Mouse (Mus musculus): Measurements from ENCODE around the gene Frmd4a.
"Not testable (repeated sequence)": the region's sequence is repeated elsewhere in the genome, so short reads cannot be mapped to it uniquely, and the experiment has no call there.

Frmd4a gene

DNA sequence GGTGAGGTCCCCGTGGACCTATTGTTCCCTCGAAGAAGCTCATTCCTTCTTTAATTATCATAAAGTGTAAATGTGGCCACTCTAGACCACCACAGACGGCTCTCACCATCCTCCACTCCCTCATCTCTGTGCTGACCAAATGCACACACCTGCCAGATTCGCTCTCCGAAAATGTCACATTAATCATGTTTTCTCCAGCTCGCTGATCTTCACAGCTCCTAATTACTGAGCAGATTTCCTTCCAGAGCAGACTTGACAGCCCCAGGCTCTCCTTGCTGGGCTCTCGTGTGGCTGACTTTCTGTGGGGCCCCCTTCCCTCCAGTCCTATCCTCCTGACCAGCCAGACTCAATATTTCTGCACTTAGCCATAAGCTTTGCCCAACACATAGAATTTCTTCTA, 191.7 kb downstream of the Frmd4a start:
- DNase-seq (ENCODE audit: low spot score) = no peak

DNA sequence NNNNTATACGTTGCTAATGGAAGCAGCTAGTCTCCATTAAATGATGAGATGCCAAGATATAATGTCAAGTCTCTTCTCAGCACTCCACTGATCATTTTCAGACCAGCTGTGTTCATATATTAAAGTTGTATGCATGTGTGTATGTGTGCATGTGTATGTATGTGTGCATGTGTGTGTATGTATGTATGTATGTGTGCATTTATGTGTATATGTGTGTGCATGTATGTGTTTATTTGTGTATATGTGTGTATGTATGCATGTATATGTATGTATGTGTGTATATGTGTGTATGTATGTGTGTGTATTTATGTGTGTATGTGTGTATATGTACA, 204.9 kb downstream of the Frmd4a start:
- DNase-seq (ENCODE audit: low spot score) = no peak

DNA sequence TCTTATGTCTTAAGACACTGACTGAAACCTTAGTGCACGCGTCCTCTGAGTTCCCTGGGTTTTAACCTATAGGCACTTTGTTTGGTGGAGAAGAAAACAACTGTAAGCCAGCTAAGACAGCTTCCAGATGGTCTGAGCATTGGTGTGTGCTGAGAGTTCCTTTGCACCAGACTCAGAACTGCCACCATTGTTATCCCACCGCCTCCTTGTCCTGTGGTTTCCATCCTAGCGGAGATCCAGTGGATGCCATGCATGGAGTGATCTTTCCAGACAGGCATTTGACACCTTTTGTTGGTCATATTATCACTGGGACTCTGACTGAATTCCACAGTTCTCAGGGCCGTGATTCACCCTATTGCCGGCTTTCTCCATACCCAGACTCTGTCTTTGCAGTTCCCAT, 205.8 kb downstream of the Frmd4a start:
- DNase-seq (ENCODE audit: low spot score) = no peak

DNA sequence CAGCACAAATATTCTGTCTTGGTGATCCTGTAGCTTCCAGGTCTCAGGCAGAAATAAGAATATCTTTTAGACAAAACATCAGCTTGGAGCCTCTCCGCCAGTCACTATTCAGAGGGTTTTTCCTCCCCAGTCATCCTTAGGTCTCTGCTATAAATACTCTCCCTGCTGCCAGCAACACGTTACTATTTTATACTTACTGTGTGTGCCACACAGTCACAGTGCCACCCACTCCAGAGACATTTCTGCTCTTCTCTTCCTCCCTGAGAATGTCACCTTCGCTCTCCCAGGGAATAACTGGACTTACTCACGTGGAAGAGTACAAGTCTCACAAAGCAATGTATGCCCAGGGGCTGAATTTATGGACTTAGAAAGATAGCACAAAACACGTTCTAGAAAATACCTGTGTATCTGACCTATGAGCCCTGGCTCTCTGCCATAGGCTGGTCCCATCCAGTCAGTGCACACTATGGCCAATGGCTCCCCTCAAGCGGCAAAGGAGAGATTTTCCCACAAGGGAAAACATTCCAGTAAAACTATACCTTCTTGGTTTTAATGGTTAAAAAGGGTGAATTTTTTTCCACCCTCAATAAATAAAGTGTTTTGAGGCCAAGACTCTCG, 209.5 kb downstream of the Frmd4a start:
- DNase-seq (ENCODE audit: low spot score) = no peak

DNA sequence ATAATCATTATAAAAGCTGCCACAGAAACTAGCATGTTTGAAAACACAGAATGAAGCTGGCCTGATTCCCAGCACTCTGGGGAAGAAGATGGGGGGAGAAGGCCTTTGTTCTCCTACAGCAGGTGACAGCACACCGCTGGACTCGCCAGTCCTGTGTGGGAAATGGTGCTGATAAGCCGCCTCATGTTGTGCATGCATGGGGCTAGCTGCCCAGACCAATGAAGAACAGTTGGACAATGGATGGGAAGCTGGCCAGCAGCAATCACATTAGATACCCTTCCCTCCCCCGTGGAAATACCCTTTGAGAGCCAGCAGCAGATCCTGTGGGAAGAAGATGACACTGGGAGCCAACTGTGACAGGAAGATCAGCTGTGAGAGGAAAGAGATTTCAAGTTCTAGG, 210.0 kb downstream of the Frmd4a start:
- no peak for DNase-seq (ENCODE audit: low spot score)

DNA sequence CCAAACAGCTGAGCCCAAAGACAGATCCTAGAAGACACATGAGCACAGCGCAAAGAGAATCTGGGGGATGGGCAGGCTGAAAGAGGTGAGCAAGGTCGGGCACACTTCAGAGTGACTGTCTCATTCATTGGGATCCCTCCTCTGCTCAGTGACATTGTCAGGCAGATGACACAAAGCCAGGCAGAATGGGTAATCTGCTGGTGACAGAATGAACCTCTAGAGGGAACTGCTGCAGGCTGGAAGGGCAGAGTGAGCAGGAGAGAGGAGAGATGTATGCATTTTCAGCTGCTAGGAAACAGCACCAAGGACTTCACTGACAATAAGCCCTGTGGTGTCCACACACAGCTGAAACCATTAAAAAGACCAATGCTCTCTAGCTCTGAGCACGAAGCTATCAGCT, 211.0 kb downstream of the Frmd4a start:
- no peak for DNase-seq (ENCODE audit: low spot score)

DNA sequence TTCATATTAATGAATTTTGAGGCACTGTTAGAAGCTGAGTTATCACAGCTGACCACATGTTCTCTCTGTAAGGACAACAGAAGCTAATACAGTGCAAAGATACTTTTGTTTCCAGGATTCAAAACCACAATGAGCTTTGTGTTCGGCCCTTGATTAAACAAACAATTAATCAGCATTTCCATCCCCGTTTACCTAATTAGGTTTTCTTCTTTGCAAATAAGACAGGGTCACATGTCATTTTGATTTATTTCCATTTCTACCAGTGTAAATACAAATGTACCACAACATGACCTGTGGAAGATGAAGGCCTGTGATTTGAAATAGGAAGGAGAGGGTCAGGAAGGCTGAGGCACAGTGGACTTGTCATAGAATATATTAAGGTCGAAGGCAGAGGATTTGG, 214.8 kb downstream of the Frmd4a start:
- no peak for DNase-seq (ENCODE audit: low spot score)

DNA sequence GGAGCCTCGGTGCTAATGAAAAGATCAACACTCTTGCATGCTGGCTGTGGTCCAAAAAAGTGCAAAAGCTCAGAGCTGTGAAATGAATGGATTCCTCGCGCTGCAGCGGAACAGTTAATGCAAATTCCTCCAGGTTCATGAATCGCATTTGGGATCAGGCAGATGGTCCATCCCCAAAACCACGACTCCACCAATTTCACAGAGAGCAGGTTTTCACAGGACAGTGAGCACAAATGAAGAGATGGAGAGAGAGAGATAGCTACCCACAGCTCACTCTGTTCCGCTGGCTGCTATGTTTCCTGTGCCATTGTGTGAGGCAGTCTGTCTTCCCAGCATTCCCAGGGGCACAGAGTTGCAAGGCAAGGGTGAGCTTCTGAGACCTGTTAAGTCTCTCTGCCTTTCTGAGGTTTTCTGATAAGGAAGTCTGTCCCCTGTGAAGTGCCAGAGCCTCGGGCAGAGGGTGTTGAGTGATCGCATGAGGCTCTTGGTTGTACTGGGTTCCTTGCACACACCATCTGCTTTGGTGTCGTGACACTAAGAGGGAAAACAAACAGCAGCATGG, 215.3 kb downstream of the Frmd4a start:
- no peak for DNase-seq (ENCODE audit: low spot score)

DNA sequence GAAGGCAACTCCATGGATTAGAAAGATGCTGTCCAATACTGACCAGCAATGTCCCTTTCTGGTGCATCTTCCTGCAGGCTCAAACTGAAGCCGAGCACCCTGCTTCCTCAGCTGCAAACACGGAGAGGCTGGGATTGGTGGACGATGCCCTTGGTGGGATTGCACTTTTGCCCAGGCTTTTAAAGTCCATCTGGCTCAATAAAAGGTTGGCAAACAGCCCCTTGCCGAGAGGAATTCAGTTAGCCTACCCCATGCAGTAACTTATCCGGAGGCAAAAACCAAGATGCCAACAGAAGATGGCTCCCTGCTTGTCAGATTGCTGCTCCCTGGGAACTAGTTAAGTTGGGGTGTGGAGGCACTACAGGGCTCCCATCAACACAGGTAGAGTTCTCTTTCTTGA, 220.2 kb downstream of the Frmd4a start:
- DNase-seq (ENCODE audit: low spot score) = no peak

DNA sequence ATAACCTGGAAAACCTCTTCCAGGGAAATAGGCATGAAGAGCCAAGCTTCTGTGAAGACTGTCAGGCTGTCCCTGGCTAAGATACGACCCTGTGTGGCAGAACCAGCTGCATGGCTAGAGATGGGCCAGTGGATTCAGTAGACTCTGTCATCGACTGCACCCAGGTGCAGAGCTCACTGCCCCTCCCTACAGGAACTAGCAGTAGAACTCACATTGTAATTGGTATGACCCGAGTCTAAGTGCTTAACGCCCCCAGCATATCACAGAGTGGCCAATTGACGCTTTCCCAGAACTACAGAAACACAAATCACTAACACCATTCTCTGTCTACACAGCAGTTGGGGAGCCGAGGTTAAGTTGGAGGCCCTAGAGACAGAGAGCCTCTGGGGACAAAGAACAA, 232.2 kb downstream of the Frmd4a start:
- no peak for DNase-seq (ENCODE audit: low spot score)

DNA sequence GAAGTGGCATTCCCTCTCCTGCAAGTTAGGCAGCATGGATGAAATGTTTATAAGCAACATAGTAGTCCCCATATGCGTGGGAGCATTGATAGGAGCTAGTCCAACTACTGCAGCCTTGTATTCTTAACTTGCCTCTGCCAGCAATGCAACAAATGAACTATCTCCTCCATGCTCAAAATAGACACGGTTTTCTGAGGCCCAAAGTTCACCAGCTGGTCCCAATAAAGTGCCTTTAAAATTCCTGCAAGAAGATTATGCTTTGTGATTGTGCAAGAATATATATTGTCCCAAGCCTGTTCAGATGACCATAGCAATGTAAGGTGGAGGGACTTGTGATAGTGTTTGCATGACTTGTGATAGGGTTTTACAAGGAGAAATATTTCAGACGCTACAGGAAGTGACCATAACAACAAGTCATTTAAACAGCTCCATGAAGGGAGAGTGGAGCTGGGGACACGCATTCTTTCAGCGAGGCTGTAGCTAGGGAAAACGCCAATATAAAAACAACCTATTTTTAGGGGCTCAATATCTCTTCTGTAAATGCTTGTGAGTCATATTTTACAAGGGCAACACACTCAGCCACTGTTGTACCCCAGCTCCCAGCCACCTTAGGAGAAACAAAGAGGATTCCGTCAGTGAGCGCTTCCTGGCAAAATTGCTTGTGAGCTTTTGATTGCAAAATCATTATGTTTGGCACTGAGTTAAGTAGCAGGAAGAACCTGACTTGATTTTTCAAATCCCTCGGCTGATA, 235.2 kb downstream of the Frmd4a start:
- DNase-seq (ENCODE audit: low spot score) = no peak

DNA sequence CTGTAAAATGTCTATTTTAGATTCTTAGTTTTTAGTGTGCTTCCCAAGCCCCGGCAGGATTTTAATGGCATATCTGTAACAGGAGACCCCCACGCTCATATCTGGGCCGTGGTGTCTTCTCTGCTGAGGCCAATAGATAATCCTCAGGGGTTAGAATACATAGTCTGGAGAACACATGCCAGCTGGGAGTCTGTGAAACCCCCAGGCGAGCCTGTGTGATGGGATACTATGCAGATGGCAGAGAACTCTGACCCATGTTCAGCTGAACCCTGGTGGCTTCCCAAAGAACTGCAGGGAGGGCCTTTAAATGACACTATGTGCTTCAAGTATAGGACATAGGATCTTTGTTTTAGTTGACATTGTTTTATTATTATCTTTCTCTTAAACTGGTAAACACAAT, 235.8 kb downstream of the Frmd4a start:
- DNase-seq (ENCODE audit: low spot score) = peak; percentile 31

DNA sequence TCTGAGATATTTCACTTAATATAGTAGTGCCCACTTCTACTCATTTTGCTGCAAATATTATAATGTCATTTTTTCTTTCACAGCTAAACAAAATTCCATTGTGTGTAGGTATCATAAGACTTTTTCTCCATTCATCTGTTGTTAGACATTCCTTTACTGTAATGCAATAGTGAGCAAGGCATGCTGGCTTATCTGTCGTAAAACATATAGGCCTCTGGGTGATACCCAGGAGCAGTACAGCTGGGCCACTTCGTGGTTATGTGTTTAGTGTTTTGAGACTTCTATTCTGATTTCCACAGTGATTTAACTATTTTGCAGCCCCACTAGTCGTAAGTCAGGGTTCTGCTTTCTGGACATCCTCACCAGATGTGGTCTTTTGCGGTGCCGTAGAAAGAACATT, 236.6 kb downstream of the Frmd4a start:
- DNase-seq (ENCODE audit: low spot score) = no peak

DNA sequence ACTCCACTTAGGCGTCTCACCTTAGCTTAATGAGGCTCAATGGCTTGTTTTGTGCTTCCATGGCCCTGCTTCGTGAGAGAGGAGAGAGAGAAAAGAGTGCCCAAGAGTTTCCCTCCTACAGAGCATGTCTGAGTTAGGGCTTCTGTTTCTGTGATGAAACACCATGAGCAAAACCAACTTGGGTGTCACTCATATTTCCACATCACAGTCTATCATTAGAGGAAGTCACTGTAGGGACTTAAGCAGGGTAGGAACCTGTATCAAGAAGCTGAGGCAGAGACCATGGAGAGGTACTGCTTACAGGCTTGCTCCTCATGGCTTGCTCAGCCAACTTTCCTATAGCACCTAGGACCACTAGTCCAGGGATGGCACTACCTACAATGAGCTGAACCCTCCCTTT, 238.7 kb downstream of the Frmd4a start:
- no peak for DNase-seq (ENCODE audit: low spot score)

DNA sequence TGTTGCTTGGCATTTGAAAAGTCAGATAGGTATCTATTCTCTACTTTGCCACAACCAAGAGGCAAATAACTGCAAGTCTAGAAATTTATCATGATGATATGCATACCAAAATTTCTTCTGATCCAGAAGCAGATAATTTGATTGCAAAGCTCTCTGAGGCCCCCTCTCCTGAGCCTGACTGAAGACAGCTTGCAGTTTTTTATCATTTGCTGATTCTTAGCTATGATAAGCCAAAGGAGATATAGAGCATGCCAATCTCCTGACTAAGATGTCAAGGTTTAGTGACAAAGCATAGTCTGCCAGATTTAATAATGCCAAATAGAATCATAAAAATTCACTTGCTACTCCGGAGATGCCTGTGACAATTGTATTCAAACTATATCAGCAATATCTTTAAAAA, 240.1 kb downstream of the Frmd4a start:
- no peak for DNase-seq (ENCODE audit: low spot score)

DNA sequence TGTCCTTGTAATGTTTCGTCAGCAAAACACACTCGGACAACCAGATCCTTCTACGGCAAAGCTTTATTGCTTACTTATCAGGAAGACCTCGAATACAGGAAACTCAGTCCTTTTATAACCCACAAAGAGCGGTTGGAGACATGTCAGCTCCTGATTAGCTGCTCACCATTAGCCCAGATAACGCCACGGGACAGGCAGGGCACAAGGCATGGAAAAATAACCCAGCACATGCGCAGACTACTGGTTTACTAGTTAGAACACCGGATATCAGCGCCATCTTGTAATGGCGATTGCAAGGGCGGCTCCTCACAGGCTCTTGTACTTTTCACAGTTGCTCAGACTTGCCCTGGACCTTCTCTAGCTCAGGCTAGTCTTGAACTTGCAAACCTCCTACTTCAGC, 241.3 kb downstream of the Frmd4a start:
- not testable (repeated sequence) for DNase-seq (ENCODE audit: low spot score)

DNA sequence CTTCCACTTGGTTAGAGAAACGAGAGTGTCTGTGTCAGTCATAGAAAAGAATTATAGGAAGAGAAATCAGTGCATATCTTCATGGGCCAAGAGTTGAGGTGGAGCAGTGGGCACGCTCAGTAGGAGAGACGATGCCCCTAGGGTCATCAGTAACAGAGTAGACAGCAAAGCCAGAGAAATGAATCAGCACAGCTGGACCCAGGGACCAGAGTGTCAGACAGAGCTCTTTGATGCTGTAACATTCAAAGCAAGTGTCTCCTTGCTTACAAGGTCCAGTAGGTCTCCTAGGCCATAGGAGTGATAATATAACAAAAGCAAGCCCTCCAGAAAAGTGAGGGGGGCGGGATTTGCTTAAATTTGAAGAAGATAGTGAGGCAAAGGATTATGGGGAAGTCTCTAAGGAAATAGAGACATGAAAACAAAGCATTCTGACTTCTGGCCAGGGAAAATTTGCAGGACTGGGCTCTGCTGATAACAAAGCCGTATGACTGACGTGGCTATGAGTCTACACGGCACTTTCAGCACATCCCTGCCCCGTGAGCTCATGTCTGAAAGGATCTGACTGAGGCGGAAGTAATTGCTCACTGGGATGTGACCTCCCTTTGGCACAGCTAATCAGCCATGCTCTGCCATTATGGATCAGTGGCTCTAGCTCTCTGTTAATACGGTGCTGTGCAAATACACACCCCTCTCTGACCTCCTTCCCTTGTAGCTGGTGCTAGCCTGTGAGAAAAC, 243.0 kb downstream of the Frmd4a start:
- no peak for DNase-seq (ENCODE audit: low spot score)

DNA sequence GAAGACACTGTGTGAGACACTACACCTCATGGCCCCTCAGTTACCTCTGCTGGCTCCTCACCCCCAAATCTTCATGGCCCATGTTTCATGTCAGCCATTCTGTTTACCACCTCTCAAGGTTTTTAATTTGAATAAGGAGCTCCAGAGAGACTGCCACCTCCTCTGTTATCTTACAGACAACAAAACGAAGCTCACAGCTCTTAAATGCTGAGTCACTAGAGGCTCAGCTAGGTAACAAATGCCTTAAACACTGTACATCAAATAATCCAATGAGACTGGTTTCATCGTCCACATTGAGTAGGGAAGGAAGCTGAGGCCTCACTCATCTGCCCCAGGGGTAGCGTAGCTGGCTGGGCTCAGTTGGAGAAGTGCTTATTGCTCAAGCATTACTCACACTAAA, 245.2 kb downstream of the Frmd4a start:
- no peak for DNase-seq (ENCODE audit: low spot score)

DNA sequence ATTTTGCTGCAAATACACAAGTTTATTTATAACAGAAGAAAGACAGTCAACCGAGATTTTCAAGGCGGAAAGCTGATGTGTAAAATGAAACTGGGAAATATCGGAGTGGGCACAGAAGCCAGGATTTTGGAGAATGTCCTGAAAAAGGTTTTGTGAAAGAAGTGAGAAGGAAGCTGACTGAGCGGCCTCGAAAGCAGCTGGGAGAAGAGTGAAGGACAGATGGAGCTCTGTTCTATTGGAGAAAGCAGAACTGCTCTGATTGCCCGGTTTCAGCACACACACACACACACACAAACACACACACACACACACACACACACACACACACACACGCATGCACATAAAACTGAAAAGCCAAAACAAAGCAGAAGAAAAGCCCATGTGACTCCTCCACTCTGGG, 249.9 kb downstream of the Frmd4a start:
- DNase-seq (ENCODE audit: low spot score) = no peak

DNA sequence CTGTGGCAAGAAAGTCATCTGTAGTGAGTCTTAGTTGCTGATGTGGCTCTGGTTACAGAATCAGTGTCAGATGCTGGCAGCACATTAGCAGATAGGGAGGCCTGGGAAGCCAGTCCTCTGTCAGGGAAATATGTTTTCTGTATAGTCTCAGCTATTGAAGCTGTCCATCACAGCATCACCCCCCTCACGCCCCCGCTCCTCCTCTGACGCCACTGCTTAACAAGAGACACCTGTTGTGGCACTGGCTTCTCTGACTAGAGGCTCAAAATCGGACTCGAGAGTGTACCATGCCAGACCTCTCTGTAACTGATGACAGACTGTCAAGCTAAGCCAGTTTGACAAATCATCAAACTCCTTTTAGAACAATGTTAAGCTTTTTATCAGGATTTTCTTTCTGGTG, 265.3 kb downstream of the Frmd4a start:
- DNase-seq (ENCODE audit: low spot score) = no peak

DNA sequence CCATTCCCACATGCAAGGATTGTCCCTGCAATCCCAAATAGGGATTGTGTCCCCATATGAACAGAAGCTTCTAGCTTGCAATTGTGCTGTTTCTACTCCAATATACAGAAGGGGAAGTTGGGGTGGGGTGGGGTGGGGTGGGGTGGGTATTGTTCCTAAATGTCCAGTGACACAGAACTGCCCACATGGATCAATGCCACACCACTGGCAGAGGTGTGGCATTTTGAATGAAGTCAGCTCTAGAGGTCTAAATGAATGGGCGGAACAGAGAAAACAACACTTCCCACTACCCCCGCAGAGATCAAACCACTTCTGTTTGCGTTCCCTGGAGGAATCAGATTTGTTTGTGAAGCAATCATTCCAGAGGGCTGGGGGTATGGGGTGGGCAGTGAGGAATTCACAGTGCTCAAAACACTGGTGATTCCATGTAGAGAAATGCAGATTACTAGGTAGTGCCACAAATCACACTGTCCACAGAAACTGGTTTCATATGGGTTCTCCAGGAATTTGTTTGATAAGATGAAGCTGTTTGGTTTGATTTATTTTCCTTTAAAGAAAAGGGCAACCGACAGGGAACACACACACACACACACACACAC, 268.3 kb downstream of the Frmd4a start:
- no peak for DNase-seq (ENCODE audit: low spot score)

DNA sequence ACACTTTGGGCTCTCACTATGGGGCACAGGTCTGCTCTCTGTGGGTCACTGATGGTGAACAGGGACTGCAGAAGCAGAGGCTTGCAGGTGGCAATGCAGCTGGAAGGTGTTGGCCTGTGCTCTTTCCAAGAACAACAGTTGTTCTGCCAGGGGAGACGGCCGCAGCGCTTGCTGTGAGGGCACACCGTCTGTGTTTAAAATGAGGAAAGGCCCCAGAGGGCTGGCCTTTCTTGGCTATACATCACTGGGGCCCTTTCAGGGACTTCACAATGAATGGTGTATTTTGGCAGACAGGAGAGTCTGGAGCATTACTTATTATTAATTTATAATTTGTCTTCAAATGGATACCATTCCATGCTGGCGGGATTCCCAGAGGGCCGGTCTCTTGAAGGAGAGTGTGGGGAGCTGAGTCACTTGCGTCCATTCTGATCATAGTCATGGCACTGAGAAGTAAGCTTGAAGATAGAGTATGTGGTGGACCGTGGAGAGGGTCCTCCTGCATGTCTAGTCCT, 268.9 kb downstream of the Frmd4a start:
- no peak for DNase-seq (ENCODE audit: low spot score)

DNA sequence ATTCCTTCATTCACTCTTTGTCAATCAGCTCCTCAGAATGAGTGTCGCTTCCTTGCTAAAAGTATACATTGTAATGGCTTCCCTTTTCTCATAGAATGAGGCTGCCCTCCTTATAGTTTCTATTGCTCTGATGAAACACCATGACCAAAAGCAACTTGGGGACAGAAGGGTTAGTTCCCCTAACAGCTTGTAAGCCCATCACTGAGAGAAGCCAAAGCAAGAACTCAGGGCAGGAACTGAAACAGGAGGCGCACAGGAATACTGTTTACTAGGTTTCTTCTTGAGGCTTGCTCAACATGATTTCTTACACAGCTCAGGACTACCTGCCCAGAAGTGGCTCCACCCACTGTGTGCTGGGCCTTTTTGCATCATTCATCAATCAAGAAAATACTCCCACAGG, 273.0 kb downstream of the Frmd4a start:
- no peak for DNase-seq (ENCODE audit: low spot score)
